Mouse (Mus musculus) heart, embryonic 14.5 days (tissue): ENCODE results near the gene Arl6ip6. TPM values are rescaled to one million over a fixed set of nuclear protein-coding genes. Genes with fewer than 3 reads are reported as not detected.

Experiments
- ATAC-seq: fragments of 200-750 bp; cut with Nextera tagmentation; 2 replicates; pipeline ENCODE4 v1.8.0; 2017; ENCODE audit warnings: low read depth, moderate TSS enrichment; ENCODE audit not compliant: insufficient number of reproducible peaks, insufficient read depth, low FRiP score
- H3K27ac ChIP-seq, 2 experiments: fragments of 200-500 bp in 1 of 2; fragments of 300-500 bp in 1 of 2; sonication (generic) in 1 of 2; replicated peaks in 1 of 2; 2 replicates each; pipeline ENCODE4 v1.5.1; 2012 to 2014; ENCODE audit warnings: low read depth in 2 of 2, low read length in 2 of 2, control low read depth in 1 of 2, mild to moderate bottlenecking in 1 of 2, mixed read lengths in 1 of 2; ENCODE audit not compliant: control insufficient read depth in 1 of 2, insufficient read depth in 1 of 2
- H3K27me3 ChIP-seq: fragments of 300-500 bp; sonication (generic); 2 replicates; pipeline ENCODE4 v1.6.1; 2014; ENCODE audit warnings: mild to moderate bottlenecking, low read length, control low read depth; ENCODE audit not compliant: control insufficient read depth, insufficient read depth
- H3K36me3 ChIP-seq: fragments of 300-500 bp; sonication (generic); 2 replicates; pipeline ENCODE4 v1.6.1; 2014; ENCODE audit warnings: mild to moderate bottlenecking, control low read depth, low read length, mixed read lengths; ENCODE audit not compliant: control insufficient read depth, insufficient read depth
- H3K4me1 ChIP-seq, 2 experiments: fragments of 200-500 bp in 1 of 2; fragments of 300-500 bp in 1 of 2; sonication (generic) in 1 of 2; 2 replicates each; pipeline ENCODE4 v1.6.1; 2012 to 2014; ENCODE audit warnings: low read length in 2 of 2, control low read depth in 1 of 2, mixed read lengths in 1 of 2; ENCODE audit not compliant: control insufficient read depth in 2 of 2, insufficient read depth in 2 of 2
- H3K4me2 ChIP-seq: fragments of 300-500 bp; sonication (generic); 2 replicates; pipeline ENCODE4 v1.6.1; 2014; ENCODE audit warnings: mild to moderate bottlenecking, low read length
- H3K4me3 ChIP-seq, 2 experiments: fragments of 200-500 bp in 1 of 2; fragments of 300-500 bp in 1 of 2; sonication (generic) in 1 of 2; 2 replicates each; pipeline ENCODE4 v1.5.1; 2012 to 2014; ENCODE audit warnings: low read length in 2 of 2, mild to moderate bottlenecking in 2 of 2, control low read depth in 1 of 2, low read depth in 1 of 2, moderate library complexity in 1 of 2; ENCODE audit not compliant: control insufficient read depth in 1 of 2, insufficient read depth in 1 of 2
- H3K9ac ChIP-seq: fragments of 300-500 bp; sonication (generic); 2 replicates; pipeline ENCODE4 v1.6.1; 2014; ENCODE audit warnings: mild to moderate bottlenecking, low read length
- H3K9me3 ChIP-seq: fragments of 300-500 bp; sonication (generic); 2 replicates; pipeline ENCODE4 v1.6.1; 2016; ENCODE audit warnings: low read length, control low read depth; ENCODE audit not compliant: control insufficient read depth
- WGBS: fragments of 180-500 bp; shearing (Covaris S2); extraction: QIAGEN DNeasy Blood & Tissue Kit; methylation state at CpG from one replicate; pipeline ENCODE4 v1.1.7; 2014; 5-methylcytosine and 5-hydroxymethylcytosine counted together
- polyA plus RNA-seq: library from polyadenylated mRNA; unstranded; fragments of >200 nt; fragmentation: Nextera tagmentation; extraction: Ambion mirVana; gene quantifications from 2 replicates; pipeline ENCODE4 v1.2.1, GENCODE M21; 2014

Gene Arl6ip6
- polyA plus RNA-seq, 1 experiment from 2014 or later, result 32.4 TPM

DNA sequence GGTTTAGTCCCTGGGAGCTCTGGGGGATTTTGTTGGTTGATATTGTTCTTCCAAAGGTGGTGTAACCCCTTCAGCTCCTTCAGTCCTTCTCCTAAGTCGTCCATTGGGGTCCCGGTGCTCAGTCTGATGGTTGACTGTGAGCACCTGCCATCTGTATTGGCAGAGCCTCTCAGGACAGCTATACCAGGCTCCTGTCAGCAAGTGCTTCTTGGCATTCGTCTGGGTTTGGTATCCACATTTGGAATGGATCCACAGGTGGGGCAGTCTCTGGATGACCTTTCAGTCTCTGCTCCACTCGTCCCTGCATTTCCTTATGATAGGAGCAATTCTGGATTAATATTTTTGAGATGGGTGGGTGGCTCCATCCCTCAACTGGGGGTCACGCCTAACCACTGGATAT is 30.7 kb downstream of the Arl6ip6 start:
- Histone ChIP-seq H3K9ac (no peak overlapping the region), H3K9me3 (0 out of 2 replicates have a peak, but pooled peaks cover 5% of the 10 kb centered on the region), H3K27me3 (no peaks in the 10 kb centered on the region), H3K4me2 (no peak overlapping the region), H3K4me3 (no peak overlapping the region), H3K27ac (no peak overlapping the region), H3K36me3 (peaks cover 24% of the 10 kb centered on the region), H3K4me1 (no peaks in the 10 kb centered on the region)
- 84% methylated on average over 5 of the region's 5 CpGs for WGBS
- ATAC-seq, result no peak

- no peaks in the 10 kb centered on the region for H3K27me3 ChIP-seq
- no peak for ATAC-seq
- H3K9ac ChIP-seq, result no peak overlapping the region
- no peaks in the 10 kb centered on the region for H3K36me3 ChIP-seq
- no peaks in the 10 kb centered on the region for H3K9me3 ChIP-seq
- no peak overlapping the region for H3K4me3 ChIP-seq
- no peak overlapping the region for H3K4me2 ChIP-seq
- no peaks in the 10 kb centered on the region for H3K4me1 ChIP-seq
- H3K27ac ChIP-seq, result no peak overlapping the region
- 66% methylated on average over 2 of the region's 2 CpGs for WGBS
Measured at GRCm38 (mm10) chr2:53256982-53257381, 65.5 kb downstream of the Arl6ip6 start.

Other genes with a start within 250 kb of the Arl6ip6 start
- 93.0 and 101 TPM in 2 replicates for gene Prpf40a, start 442 bp upstream of the Arl6ip6 start, polyA plus RNA-seq